ENCODE assay signal across 24 mouse cellular contexts in the genomic region with DNA sequence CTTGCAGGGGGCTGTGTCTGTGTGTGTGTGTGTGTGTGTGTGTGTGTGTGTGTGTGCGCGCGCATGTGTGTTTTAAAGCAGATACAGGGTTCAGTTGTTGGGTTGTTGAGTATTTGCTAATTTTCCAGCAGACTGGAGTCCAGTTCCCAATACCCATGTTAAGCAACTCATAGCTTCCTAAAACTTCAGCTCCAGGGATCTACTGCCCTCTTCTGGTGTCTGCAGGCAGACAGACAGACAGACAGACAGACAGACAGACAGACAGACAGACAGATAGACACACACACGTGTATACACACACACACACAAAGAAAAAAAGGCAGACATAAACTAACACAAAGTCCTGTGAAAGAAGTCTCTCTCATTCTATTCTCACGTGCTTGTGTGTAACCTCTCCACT. TPM values are rescaled to one million over a fixed set of nuclear protein-coding genes. Genes with fewer than 3 reads are reported as not detected.
DNase-seq lines count a peak whose midpoint lies in the region; ATAC-seq and TF ChIP-seq lines count a peak whose summit lies in the region.
"Had no signal": no experiment of that assay in that cellular context is flagged by ENCODE, and none has a peak within 500 bp of the region (broad histone marks: within the 10 kb centered on the region; RNA-seq: fewer than 3 reads in every experiment).

No protein-coding gene starts in this region.

- peak; percentile 21 for TF ChIP-seq CTCF in heart, postnatal 0 days (IDR thresholded peaks at IDR 0.05; ENCODE audit: low read depth)
- no peak for TF ChIP-seq CTCF in liver, adult 2 months (IDR thresholded peaks at IDR 0.05; ENCODE audit: low read depth, low read length)
- peak; percentile 36 for TF ChIP-seq CTCF in midbrain, postnatal 0 days (IDR thresholded peaks at IDR 0.05)
- TF ChIP-seq CTCF in cerebellum, adult 2 months (IDR thresholded peaks at IDR 0.05; ENCODE audit: borderline replicate concordance, insufficient read depth, low read depth, low read length): no peak

- no peak for DNase-seq in heart, postnatal 0 days (ENCODE audit: low spot score)
- DNase-seq in heart, adult 9 months (ENCODE audit: low spot score in 2 of 2): no peak
- DNase-seq in liver, adult 2 months (ENCODE audit: extremely low read depth, low read depth, low spot score): peak; percentile 40
- no peak for DNase-seq in midbrain, postnatal 0 days (ENCODE audit: low spot score)
- DNase-seq in midbrain, embryonic 14.5 days: no peak
- DNase-seq in yolk sac, embryonic 10.5 days (ENCODE audit: low spot score): no peak
- DNase-seq in cerebellum, adult 2 months: no peak
- DNase-seq: B cell, adult 2 months; cerebellum, adult 11-12 months; cerebellum, postnatal 14 days; heart, postnatal 10 days; kidney, adult 8-10 months; kidney, postnatal 25 days; lung, postnatal 36 days; right cerebral cortex, adult 18-20 months; right cerebral cortex, postnatal 4 days; thymus, postnatal 36 days had no signal

- H3K4me3 ChIP-seq in heart, postnatal 0 days (ENCODE audit: low read depth, low read length): no peak overlapping the region
- no peak overlapping the region for H3K4me3 ChIP-seq in liver, adult 2 months (ENCODE audit: insufficient read depth, low read depth, low read length)
- no peak overlapping the region for H3K4me3 ChIP-seq in liver, embryonic 12.5 days
- no peak overlapping the region for H3K4me3 ChIP-seq in midbrain, postnatal 0 days (ENCODE audit: low read depth, low read length)
- no peak overlapping the region for H3K4me3 ChIP-seq in midbrain, embryonic 14.5 days (replicated peaks; ENCODE audit: low read depth, low read length)
- H3K4me3 ChIP-seq in cerebellum, adult 2 months (replicated peaks; ENCODE audit: insufficient read depth, low read depth, low read length): no peak overlapping the region
- H3K4me3 ChIP-seq: forebrain, embryonic 10.5 days; heart, embryonic 10.5 days; hindbrain, embryonic 10.5 days; limb, embryonic 12.5 days; megakaryocyte, embryonic 14.5 days had no signal

- H3K9me3 ChIP-seq in heart, postnatal 0 days (replicated peaks; ENCODE audit: control insufficient read depth, low read length): no peaks in the 10 kb centered on the region
- H3K9me3 ChIP-seq in liver, embryonic 12.5 days (replicated peaks): no peaks in the 10 kb centered on the region
- no peaks in the 10 kb centered on the region for H3K9me3 ChIP-seq in midbrain, postnatal 0 days (ENCODE audit: low read length)
- H3K9me3 ChIP-seq in midbrain, embryonic 14.5 days (ENCODE audit: control insufficient read depth, low read length): no peaks in the 10 kb centered on the region
- H3K9me3 ChIP-seq: forebrain, embryonic 10.5 days; heart, embryonic 10.5 days; hindbrain, embryonic 10.5 days; limb, embryonic 12.5 days; megakaryocyte, embryonic 14.5 days had no signal

- H3K36me3 ChIP-seq in heart, postnatal 0 days (replicated peaks; ENCODE audit: control insufficient read depth, insufficient read depth, low read length): no peaks in the 10 kb centered on the region
- no peaks in the 10 kb centered on the region for H3K36me3 ChIP-seq in liver, adult 2 months (ENCODE audit: control insufficient read depth, insufficient read depth, low read length)
- peaks cover 10% of the 10 kb centered on the region for H3K36me3 ChIP-seq in liver, embryonic 12.5 days
- H3K36me3 ChIP-seq in midbrain, postnatal 0 days (ENCODE audit: insufficient read depth, low read length): no peaks in the 10 kb centered on the region
- H3K36me3 ChIP-seq in midbrain, embryonic 14.5 days (ENCODE audit: control insufficient read depth, insufficient read depth, low read length): no peaks in the 10 kb centered on the region

- H3K79me2 ChIP-seq in liver, adult 2 months (ENCODE audit: control insufficient read depth, insufficient read depth, low read length): peaks cover 16% of the 10 kb centered on the region; the same call in 1 of the 2 replicates

- H3K4me2 ChIP-seq in heart, postnatal 0 days (ENCODE audit: low read depth, low read length): no peak overlapping the region
- H3K4me2 ChIP-seq in liver, embryonic 12.5 days: no peak overlapping the region
- no peak overlapping the region for H3K4me2 ChIP-seq in midbrain, postnatal 0 days (ENCODE audit: low read depth, low read length, poor library complexity, severe bottlenecking)
- H3K4me2 ChIP-seq in midbrain, embryonic 14.5 days (ENCODE audit: low read length): no peak overlapping the region
- H3K4me2 ChIP-seq: limb, embryonic 12.5 days had no signal

- WGBS in heart, postnatal 0 days: 83% methylated on average over 5 of the region's 5 CpGs
- 86% methylated on average over 5 of the region's 5 CpGs for WGBS in liver, adult 2 months
- 85% methylated on average over 5 of the region's 5 CpGs for WGBS in liver, embryonic 12.5 days (ENCODE audit: insufficient replicate concordance)
- 97% methylated on average over 5 of the region's 5 CpGs for WGBS in midbrain, postnatal 0 days
- WGBS in midbrain, embryonic 14.5 days: 94% methylated on average over 5 of the region's 5 CpGs
- 87% methylated on average over 5 of the region's 5 CpGs for WGBS in cerebellum, adult 2 months

- no peak for TF ChIP-seq POLR2A in liver, adult 2 months (IDR thresholded peaks at IDR 0.05; ENCODE audit: extremely low read depth, insufficient read depth, low read length)
- TF ChIP-seq POLR2A in cerebellum, adult 2 months (IDR thresholded peaks at IDR 0.05; ENCODE audit: borderline replicate concordance, insufficient read depth, low read length): no peak

- ATAC-seq in heart, postnatal 0 days (ENCODE audit: insufficient read depth, low read depth): no peak
- no peak for ATAC-seq in liver, embryonic 12.5 days
- no peak for ATAC-seq in midbrain, postnatal 0 days (ENCODE audit: low FRiP score)
- ATAC-seq in midbrain, embryonic 14.5 days (ENCODE audit: low FRiP score, low TSS enrichment): no peak
- ATAC-seq: midbrain, embryonic 16.5 days had no signal

- no peak overlapping the region for H3K27ac ChIP-seq in heart, postnatal 0 days (ENCODE audit: low read depth)
- no peak overlapping the region for H3K27ac ChIP-seq in liver, adult 2 months (replicated peaks; ENCODE audit: insufficient read depth, low read depth, low read length)
- no peak overlapping the region for H3K27ac ChIP-seq in liver, embryonic 12.5 days
- H3K27ac ChIP-seq in midbrain, postnatal 0 days (ENCODE audit: low read depth, low read length): no peak overlapping the region
- no peak overlapping the region for H3K27ac ChIP-seq in midbrain, embryonic 14.5 days (replicated peaks; ENCODE audit: low read depth, low read length)
- H3K27ac ChIP-seq in cerebellum, adult 2 months (ENCODE audit: insufficient read depth, low read length): no peak overlapping the region
- H3K27ac ChIP-seq: forebrain, embryonic 10.5 days; heart, embryonic 10.5 days; hindbrain, embryonic 10.5 days; limb, embryonic 12.5 days had no signal

- H3K4me1 ChIP-seq in heart, postnatal 0 days (ENCODE audit: control insufficient read depth, insufficient read depth): no peaks in the 10 kb centered on the region; the same call in 1 of the 2 replicates
- H3K4me1 ChIP-seq in liver, adult 2 months (ENCODE audit: control insufficient read depth, insufficient read depth, low read length): no peaks in the 10 kb centered on the region
- H3K4me1 ChIP-seq in liver, embryonic 12.5 days: no peaks in the 10 kb centered on the region
- H3K4me1 ChIP-seq in midbrain, postnatal 0 days (ENCODE audit: insufficient read depth, low read length): no peaks in the 10 kb centered on the region
- H3K4me1 ChIP-seq in midbrain, embryonic 14.5 days (ENCODE audit: control insufficient read depth, insufficient read depth, low read length): no peaks in the 10 kb centered on the region
- H3K4me1 ChIP-seq in cerebellum, adult 2 months (ENCODE audit: control insufficient read depth, insufficient read depth, low read length): peaks cover 5% of the 10 kb centered on the region
- H3K4me1 ChIP-seq: forebrain, embryonic 10.5 days; heart, embryonic 10.5 days; hindbrain, embryonic 10.5 days; limb, embryonic 12.5 days had no signal

- no peak for TF ChIP-seq EP300 in heart, postnatal 0 days (IDR thresholded peaks at IDR 0.05; ENCODE audit: low read depth)

- no peaks in the 10 kb centered on the region for H3K27me3 ChIP-seq in heart, postnatal 0 days (ENCODE audit: control insufficient read depth, insufficient read depth, low read length)
- H3K27me3 ChIP-seq in liver, adult 2 months (ENCODE audit: control insufficient read depth, insufficient read depth, low read length): no peaks in the 10 kb centered on the region
- H3K27me3 ChIP-seq in liver, embryonic 12.5 days (replicated peaks): no peaks in the 10 kb centered on the region
- H3K27me3 ChIP-seq in midbrain, postnatal 0 days (ENCODE audit: insufficient read depth, low read length): no peaks in the 10 kb centered on the region
- no peaks in the 10 kb centered on the region for H3K27me3 ChIP-seq in midbrain, embryonic 14.5 days (ENCODE audit: control insufficient read depth, insufficient read depth, low read length)
- no peaks in the 10 kb centered on the region for H3K27me3 ChIP-seq in cerebellum, adult 2 months (ENCODE audit: control insufficient read depth, insufficient read depth, low read length)
- H3K27me3 ChIP-seq: limb, embryonic 12.5 days; megakaryocyte, embryonic 14.5 days had no signal

- no peak overlapping the region for H3K9ac ChIP-seq in heart, postnatal 0 days (replicated peaks; ENCODE audit: low read depth, low read length)
- no peak overlapping the region for H3K9ac ChIP-seq in liver, adult 2 months (ENCODE audit: low read depth, low read length)
- H3K9ac ChIP-seq in liver, embryonic 12.5 days: no peak overlapping the region
- H3K9ac ChIP-seq in midbrain, postnatal 0 days (replicated peaks; ENCODE audit: low read length, poor library complexity, severe bottlenecking): no peak overlapping the region
- no peak overlapping the region for H3K9ac ChIP-seq in midbrain, embryonic 14.5 days (replicated peaks; ENCODE audit: low read length)
- H3K9ac ChIP-seq: limb, embryonic 12.5 days had no signal

RNA-seq across cellular contexts. Expression of gene Ncoa6, which starts 22.4 kb away (rescaled TPM):
- 35.4 and 41.9 TPM in 2 replicates for total RNA-seq in heart, postnatal 0 days (2014; rRNA removed; ENCODE audit: low replicate concordance)
- polyA plus RNA-seq in heart, postnatal 0 days (2015; fragmentation: Nextera tagmentation; extraction: Ambion mirVana): 11.4 and 13.4 TPM in 2 replicates
- total RNA-seq in liver, adult 2 months (2014; rRNA removed): 6.4 and 9.5 TPM in 2 replicates
- polyA plus RNA-seq in liver, adult 2 months (2012; rRNA removed): 15.1 and 18.3 TPM in 2 replicates
- 9.2 and 10.4 TPM in 2 replicates for polyA plus RNA-seq in liver, embryonic 12.5 days (2016; fragmentation: Nextera tagmentation; extraction: Ambion mirVana)
- total RNA-seq in midbrain, postnatal 0 days (2014; rRNA removed): 50.5 and 73.1 TPM in 2 replicates
- polyA plus RNA-seq in midbrain, postnatal 0 days (2015; fragmentation: Nextera tagmentation; extraction: Ambion mirVana): 23.3 and 32.1 TPM in 2 replicates
- 36.6 and 41.5 TPM in 2 replicates for polyA plus RNA-seq in midbrain, embryonic 14.5 days (2014; fragmentation: Nextera tagmentation; extraction: Ambion mirVana)
- 39.0 and 47.1 TPM in 2 replicates for polyA plus RNA-seq in cerebellum, adult 2 months (2012; rRNA removed)

Comparison
In these comparisons a context has a peak if more than half of its experiments do, and no peak if none do; other contexts are left out.
1. CTCF ChIP-seq: peak in heart, postnatal 0 days (single experiment) and midbrain, postnatal 0 days (single experiment); none in liver, adult 2 months (single experiment) and cerebellum, adult 2 months (single experiment).